Mouse (Mus musculus): ENCODE measurements around the gene Olfr132. TPM values are rescaled to one million over a fixed set of nuclear protein-coding genes. Genes with fewer than 3 reads are reported as not detected.

Olfr132 gene
- polyA plus RNA-seq (2012; rRNA removed) = not detected in 2 replicates

GRCm38 (mm10) chr17:38134426-38134825 lies at the start of gene Olfr132:
Gene Olfr132, minus strand, starts transcription at chr17:38134526.

GRCm38 (mm10) chr17:38171088-38171487 lies 36.8 kb upstream of the Olfr132 start, which contains the start of gene Olfr134:
Gene Olfr134, plus strand, starts transcription at chr17:38171388.

GRCm38 (mm10) chr17:38144981-38145380 lies 10.7 kb upstream of the Olfr132 start, which contains the start of gene Olfr133:
Gene Olfr133, plus strand, starts transcription at chr17:38145281.

GRCm38 (mm10) chr17:38088593-38088992 lies 45.7 kb downstream of the Olfr132 start, which contains the start of gene Olfr131:
Gene Olfr131, minus strand, starts transcription at chr17:38088693.

Other genes with a start within 250 kb of the Olfr132 start
- gene Olfr127, start 234.1 kb downstream of the Olfr132 start, polyA plus RNA-seq (2012; rRNA removed) = not detected in 2 replicates
- not detected in 2 replicates for gene Olfr128, start 214.0 kb downstream of the Olfr132 start, polyA plus RNA-seq (2012; rRNA removed)
- not detected in 2 replicates for gene Olfr761, start 181.4 kb downstream of the Olfr132 start, polyA plus RNA-seq (2012; rRNA removed)
- not detected in 2 replicates for gene Olfr129, start 74.4 kb downstream of the Olfr132 start, polyA plus RNA-seq (2012; rRNA removed)
- not detected in 2 replicates for gene Olfr130, start 70.6 kb downstream of the Olfr132 start, polyA plus RNA-seq (2012; rRNA removed)
- not detected in 2 replicates for gene Olfr131, start 45.8 kb downstream of the Olfr132 start, polyA plus RNA-seq (2012; rRNA removed)
- not detected in 2 replicates for gene Olfr133, start 10.8 kb upstream of the Olfr132 start, polyA plus RNA-seq (2012; rRNA removed)
- gene Olfr134, start 36.9 kb upstream of the Olfr132 start, polyA plus RNA-seq (2012; rRNA removed) = not detected in 2 replicates
- gene Olfr135, start 69.8 kb upstream of the Olfr132 start, polyA plus RNA-seq (2012; rRNA removed) = not detected in 2 replicates
- not detected in 2 replicates for gene Olfr138, start 126.5 kb upstream of the Olfr132 start, polyA plus RNA-seq (2012; rRNA removed)
- not detected in 2 replicates for gene Olfr137, start 173.0 kb upstream of the Olfr132 start, polyA plus RNA-seq (2012; rRNA removed)
- gene Olfr136, start 195.3 kb upstream of the Olfr132 start, polyA plus RNA-seq (2012; rRNA removed) = not detected in 2 replicates

Measured in stomach, adult 2 months (tissue).